Mouse (Mus musculus): ENCODE results near the gene Loxl1.

DNA sequence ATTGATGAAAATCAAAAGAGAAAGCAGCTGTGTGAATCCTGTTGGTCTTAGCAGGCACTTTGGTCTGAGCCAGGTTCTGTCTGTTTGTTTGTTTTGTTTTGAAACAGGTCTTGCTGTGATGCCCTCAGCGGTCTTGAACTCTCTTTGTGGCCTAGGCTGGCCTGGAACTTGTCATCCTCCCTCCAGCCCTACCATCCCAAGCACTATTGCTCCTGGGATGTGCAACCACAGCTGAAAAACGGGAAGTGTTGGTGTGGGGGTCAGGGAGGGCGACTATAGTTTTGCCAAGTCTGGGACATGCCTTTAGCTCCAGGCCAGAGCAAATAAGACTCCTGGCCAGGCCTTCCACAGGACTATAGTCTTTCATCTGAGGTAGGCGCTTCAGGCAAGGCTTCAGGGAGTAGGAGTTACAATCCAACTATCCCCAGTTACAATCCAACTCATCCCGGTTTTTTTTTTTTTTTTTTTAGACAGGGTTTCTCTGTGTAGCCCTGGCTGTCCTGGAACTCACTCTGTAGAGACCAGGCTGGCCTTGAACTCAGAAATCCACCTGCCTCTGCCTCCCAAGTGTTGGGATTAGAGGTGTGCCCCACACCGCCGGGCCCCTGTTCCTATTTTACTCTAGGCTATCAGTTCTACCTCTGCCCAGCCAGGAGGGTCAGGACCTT lies 64.1 kb downstream of the Loxl1 start:
- TF ChIP-seq CTCF (IDR thresholded peaks at IDR 0.05; ENCODE audit: insufficient read depth, low read depth, low read length), result no peak
- TF ChIP-seq POLR2A (IDR thresholded peaks at IDR 0.05; ENCODE audit: insufficient read depth, low read depth, low read length), result no peak
